Comparison of ENCODE assay signal across 27 mouse cellular contexts in genomic region chr6:25442096-25442495, GRCm38 (mm10).
"Had no signal": no experiment of that assay in that cellular context is flagged by ENCODE, and none has a peak within 500 bp of the region (broad histone marks: within the 10 kb centered on the region; RNA-seq: fewer than 3 reads in every experiment).

No protein-coding gene starts in this region.

- ATAC-seq: hindbrain, embryonic 16.5 days; inflammation-experienced regulatory T-cells, adult 6 months; intestine, embryonic 15.5 days; intestine, postnatal 0 days had no signal

- H3K4me3 ChIP-seq: gastrocnemius, adult 2 months; heart, embryonic 10.5 days; heart, embryonic 12.5 days; hindbrain, embryonic 10.5 days; hindbrain, embryonic 12.5 days; intestine, embryonic 15.5 days; layer of hippocampus, adult 2 months; left cerebral cortex, adult 2 months; limb, embryonic 10.5 days; limb, embryonic 12.5 days; liver, embryonic 13.5 days had no signal

- H3K4me1 ChIP-seq: heart, embryonic 10.5 days; heart, embryonic 12.5 days; hindbrain, embryonic 10.5 days; hindbrain, embryonic 12.5 days; intestine, embryonic 15.5 days; limb, embryonic 10.5 days; limb, embryonic 12.5 days; liver, embryonic 13.5 days had no signal

- H3K9me3 ChIP-seq: heart, embryonic 10.5 days; heart, embryonic 12.5 days; hindbrain, embryonic 10.5 days; hindbrain, embryonic 12.5 days; intestine, embryonic 15.5 days; limb, embryonic 10.5 days; limb, embryonic 12.5 days; liver, embryonic 13.5 days had no signal

- H3K27me3 ChIP-seq: heart, embryonic 12.5 days; hindbrain, embryonic 12.5 days; intestine, embryonic 15.5 days; limb, embryonic 12.5 days; liver, embryonic 13.5 days had no signal

- H3K27ac ChIP-seq: gastrocnemius, adult 2 months; heart, embryonic 10.5 days; hindbrain, embryonic 10.5 days; hindbrain, embryonic 12.5 days; hindbrain, embryonic 14.5 days; intestine, embryonic 15.5 days; layer of hippocampus, adult 2 months; left cerebral cortex, adult 2 months; limb, embryonic 10.5 days; limb, embryonic 12.5 days; liver, embryonic 13.5 days had no signal

- H3K9ac ChIP-seq: heart, embryonic 12.5 days; hindbrain, embryonic 12.5 days; hindbrain, embryonic 14.5 days; intestine, embryonic 15.5 days; limb, embryonic 12.5 days; liver, embryonic 13.5 days had no signal

- H3K36me3 ChIP-seq: heart, embryonic 10.5 days; heart, embryonic 12.5 days; hindbrain, embryonic 10.5 days; hindbrain, embryonic 12.5 days; intestine, embryonic 15.5 days; limb, embryonic 10.5 days; limb, embryonic 12.5 days; liver, embryonic 13.5 days had no signal

- H3K4me2 ChIP-seq: heart, embryonic 12.5 days; hindbrain, embryonic 12.5 days; hindbrain, embryonic 14.5 days; intestine, embryonic 15.5 days; limb, embryonic 12.5 days; liver, embryonic 11.5 days; liver, embryonic 13.5 days had no signal

- DNase-seq: gastrocnemius, adult 2 months; gastrocnemius, postnatal 10 days; gastrocnemius, postnatal 25 days; heart, adult 18-20 months; heart, postnatal 10 days; heart, postnatal 4 days; kidney, adult 18-20 months; kidney, adult 8-10 months; kidney, postnatal 10 days; kidney, postnatal 25 days; kidney, postnatal 4 days; liver; liver, embryonic 13.5 days had no signal
